Mouse (Mus musculus) thymus, adult 2 months (tissue): ENCODE data around the gene Arntl2.

Source experiments
- CTCF ChIP-seq: fragments of 200-500 bp; IDR thresholded peaks from 2 replicates; pipeline ENCODE4 v1.5.1; 2012; ENCODE audit warnings: mild to moderate bottlenecking, control low read depth, low read length, moderate library complexity, borderline replicate concordance; ENCODE audit not compliant: control insufficient read depth, poor library complexity, insufficient read depth; ENCODE audit errors: extremely low read depth
- POLR2A ChIP-seq: fragments of 200-500 bp; IDR thresholded peaks from 2 replicates; pipeline ENCODE4 v1.6.1; 2012; ENCODE audit warnings: mild to moderate bottlenecking, low read length, control low read depth, moderate library complexity; ENCODE audit not compliant: control insufficient read depth, poor library complexity, insufficient read depth; ENCODE audit errors: extremely low read depth

- TF ChIP-seq CTCF = no peak
- TF ChIP-seq POLR2A = no peak
Observed at GRCm38 (mm10) chr6:146865701-146866100, 69.8 kb downstream of the Arntl2 start.
